Mouse (Mus musculus) ES-E14 (cell line): ENCODE measurements around the gene Fbxl4. TPM values are rescaled to one million over a fixed set of nuclear protein-coding genes. Genes with fewer than 3 reads are reported as not detected.

Source experiments
- DNase-seq: peaks from one replicate; pipeline ENCODE4 v3.0.0-alpha.2; 2013; ENCODE audit warnings: low read depth, low spot score
- H3K27ac ChIP-seq: 2 replicates; pipeline ENCODE4 v1.5.1; 2012; ENCODE audit warnings: low read depth, mild to moderate bottlenecking, low read length, moderate library complexity, mixed read lengths; ENCODE audit not compliant: poor library complexity, insufficient read depth, severe bottlenecking
- H3K36me3 ChIP-seq: 2 replicates; pipeline ENCODE4 v1.6.1; 2012; ENCODE audit warnings: mild to moderate bottlenecking, low read length, moderate library complexity, mixed read lengths; ENCODE audit not compliant: control insufficient read depth, poor library complexity, insufficient read depth, severe bottlenecking
- H3K4me1 ChIP-seq, 2 experiments: fragments of 150-350 bp in 1 of 2; sonication (generic) in 1 of 2; 2 replicates each; pipeline ENCODE4 v1.6.1; 2012; ENCODE audit warnings: low read length in 2 of 2, mild to moderate bottlenecking in 1 of 2, mixed read lengths in 1 of 2; ENCODE audit not compliant: control insufficient read depth in 2 of 2, insufficient read depth in 2 of 2, poor library complexity in 1 of 2
- H3K4me3 ChIP-seq, 2 experiments: fragments of 150-350 bp in 1 of 2; sonication (generic) in 1 of 2; 2 replicates each; pipeline ENCODE4 v1.5.1; 2012; ENCODE audit warnings: low read length in 2 of 2, low read depth in 1 of 2, mild to moderate bottlenecking in 1 of 2, mixed read lengths in 1 of 2; ENCODE audit not compliant: insufficient read depth in 1 of 2, poor library complexity in 1 of 2, severe bottlenecking in 1 of 2
- H3K9ac ChIP-seq: 2 replicates; pipeline ENCODE4 v1.6.1; 2012; ENCODE audit warnings: low read depth, mild to moderate bottlenecking, low read length, mixed read lengths; ENCODE audit not compliant: poor library complexity, insufficient read depth, severe bottlenecking
- H3K9me3 ChIP-seq: fragments of 150-350 bp; sonication (generic); 2 replicates; pipeline ENCODE4 v1.6.1; 2012; ENCODE audit warnings: low read depth, mild to moderate bottlenecking, low read length; ENCODE audit not compliant: control insufficient read depth, insufficient read depth
- CHD2 ChIP-seq: IDR thresholded peaks from 2 replicates; pipeline ENCODE4 v1.6.1; 2014; ENCODE audit warnings: mild to moderate bottlenecking, low read depth, low read length, inconsistent platforms
- HCFC1 ChIP-seq: IDR thresholded peaks from 2 replicates; pipeline ENCODE4 v1.6.1; 2012; ENCODE audit warnings: low read length, inconsistent platforms, borderline replicate concordance; ENCODE audit not compliant: insufficient read depth
- MAFK ChIP-seq: IDR thresholded peaks from 2 replicates; pipeline ENCODE4 v1.6.1; 2014; ENCODE audit warnings: mild to moderate bottlenecking, low read depth, low read length, inconsistent platforms; ENCODE audit not compliant: insufficient read depth
- ZC3H11A ChIP-seq: IDR thresholded peaks from 2 replicates; pipeline ENCODE4 v1.6.1; 2012; ENCODE audit warnings: low read depth, mild to moderate bottlenecking, inconsistent platforms, low read length, borderline replicate concordance
- ZNF384 ChIP-seq: IDR thresholded peaks from 2 replicates; pipeline ENCODE4 v1.6.1; 2012; ENCODE audit warnings: low read depth, low read length, inconsistent platforms
- in situ Hi-C, 2 experiments: fragments of 600-800 bp; cut with MboI; formaldehyde crosslinking; loops; one replicate each; pipeline ENCODE4 v1.15.1; 2025; ENCODE audit warnings: low sequenced_read_pairs in 2 of 2, inconsistent platforms in 1 of 2; ENCODE audit not compliant: unreplicated experiment in 2 of 2
- total RNA-seq: library from RNA; depleted of rRNA; stranded (reverse); fragments of 300-350 nt; gene quantifications from 2 replicates; pipeline ENCODE4 v1.2.3, GENCODE M21; 2012

The Fbxl4 gene
- total RNA-seq, 1 experiment, result 9.7 TPM

DNA sequence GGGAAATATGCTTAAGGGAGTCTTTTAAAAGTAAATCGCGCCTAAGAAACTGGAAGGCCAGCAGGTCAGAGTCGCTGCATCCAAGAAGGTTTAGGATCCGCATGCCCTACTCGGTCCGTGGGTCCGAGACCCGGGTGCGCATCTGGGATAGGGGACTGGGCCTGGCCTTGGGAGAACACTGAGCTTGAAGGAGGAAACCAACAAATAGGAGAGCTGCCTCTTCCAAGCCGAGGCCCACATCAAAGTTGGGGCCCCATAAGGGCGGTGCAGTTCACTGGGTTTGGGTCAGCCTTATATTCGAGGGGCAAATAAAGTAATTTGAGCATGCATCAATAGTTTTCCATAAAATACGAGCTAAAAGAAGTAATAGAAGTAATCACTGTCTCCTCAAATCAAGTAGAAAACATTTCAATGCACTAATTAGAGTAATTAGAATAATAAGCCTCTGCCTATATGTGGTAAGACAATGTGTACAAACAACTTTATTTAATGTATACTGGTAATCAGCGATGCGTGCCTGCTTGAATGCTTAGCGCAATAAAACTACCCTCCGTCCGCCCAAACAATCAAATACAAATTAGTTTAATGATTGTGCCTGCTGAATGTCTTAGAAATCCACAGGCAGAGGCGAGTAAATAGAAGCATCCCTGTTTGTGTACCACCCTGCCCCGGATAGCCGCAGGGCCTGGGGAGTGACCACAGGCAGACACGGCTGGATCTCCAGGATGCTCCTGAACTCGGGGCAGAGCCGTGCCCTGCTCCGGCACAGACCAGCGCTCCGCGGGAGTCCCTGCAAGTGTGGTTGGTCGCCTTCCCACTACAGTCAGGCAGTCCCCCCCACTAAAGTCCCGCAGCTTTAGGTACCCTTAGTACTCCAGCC lies 121.4 kb downstream of the Fbxl4 start:
- DNase-seq, result no peak
- Histone ChIP-seq H3K4me3 (peak overlapping the region in 1 of 2 experiments; percentile 1; a peak in 1 of 4 replicates), H3K27ac (no peak overlapping the region), H3K36me3 (no peaks in the 10 kb centered on the region), H3K4me1 (no peaks in the 10 kb centered on the region), H3K9me3 (no peaks in the 10 kb centered on the region), H3K9ac (no peak overlapping the region)
- in situ Hi-C loops, result no loop called here
- no peak for TF ChIP-seq ZC3H11A
- TF ChIP-seq HCFC1, result no peak
- TF ChIP-seq MAFK, result no peak
- no peak for TF ChIP-seq ZNF384
- no peak for TF ChIP-seq CHD2

DNA sequence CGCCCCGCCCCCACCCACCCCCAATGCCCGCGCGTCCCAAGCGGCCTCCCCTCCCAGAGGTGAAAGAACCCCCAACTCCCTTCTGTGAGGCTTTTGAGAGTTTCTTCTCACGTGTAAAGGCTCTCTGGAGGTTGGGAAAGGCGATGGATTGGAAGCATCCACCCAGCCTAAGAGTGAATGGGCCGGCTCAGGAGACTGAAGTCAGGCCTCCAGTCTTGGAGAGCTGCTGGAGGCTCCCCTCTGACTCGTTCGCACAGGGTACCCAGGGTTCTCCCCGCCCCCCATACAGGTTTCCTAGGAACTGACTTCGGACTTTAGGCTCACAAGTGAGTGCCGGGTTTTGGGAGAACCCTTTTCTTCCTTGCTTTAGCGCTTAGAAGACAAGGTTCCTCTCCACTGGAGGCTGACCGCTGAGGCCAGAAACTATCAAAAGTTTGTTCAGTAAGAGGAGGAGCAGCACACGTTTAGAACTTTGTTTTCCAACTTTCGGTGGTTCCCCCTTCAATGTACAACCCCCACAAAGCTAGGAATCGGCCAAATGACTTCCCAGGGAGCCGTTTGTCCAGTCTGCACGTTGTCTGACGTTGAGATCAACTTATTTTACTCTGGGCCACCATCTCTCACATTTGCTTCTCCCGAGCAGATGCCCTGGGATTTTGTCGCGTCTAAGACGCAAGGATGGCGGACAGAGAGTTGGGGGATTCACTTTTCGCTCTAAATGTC lies 122.2 kb downstream of the Fbxl4 start:
- Histone ChIP-seq H3K4me1 (no peaks in the 10 kb centered on the region), H3K9ac (no peak overlapping the region), H3K4me3 (peak overlapping the region in 1 of 2 experiments; percentile 1; a peak in 1 of 4 replicates), H3K27ac (no peak overlapping the region), H3K36me3 (no peaks in the 10 kb centered on the region), H3K9me3 (no peaks in the 10 kb centered on the region)
- DNase-seq, result no peak
- TF ChIP-seq ZNF384, result no peak
- in situ Hi-C loops, result loop anchor here in 1 of 2 experiments (10.0 kb wide), 1 partner anchor 785 kb away; no protein-coding TSS in a partner anchor

DNA sequence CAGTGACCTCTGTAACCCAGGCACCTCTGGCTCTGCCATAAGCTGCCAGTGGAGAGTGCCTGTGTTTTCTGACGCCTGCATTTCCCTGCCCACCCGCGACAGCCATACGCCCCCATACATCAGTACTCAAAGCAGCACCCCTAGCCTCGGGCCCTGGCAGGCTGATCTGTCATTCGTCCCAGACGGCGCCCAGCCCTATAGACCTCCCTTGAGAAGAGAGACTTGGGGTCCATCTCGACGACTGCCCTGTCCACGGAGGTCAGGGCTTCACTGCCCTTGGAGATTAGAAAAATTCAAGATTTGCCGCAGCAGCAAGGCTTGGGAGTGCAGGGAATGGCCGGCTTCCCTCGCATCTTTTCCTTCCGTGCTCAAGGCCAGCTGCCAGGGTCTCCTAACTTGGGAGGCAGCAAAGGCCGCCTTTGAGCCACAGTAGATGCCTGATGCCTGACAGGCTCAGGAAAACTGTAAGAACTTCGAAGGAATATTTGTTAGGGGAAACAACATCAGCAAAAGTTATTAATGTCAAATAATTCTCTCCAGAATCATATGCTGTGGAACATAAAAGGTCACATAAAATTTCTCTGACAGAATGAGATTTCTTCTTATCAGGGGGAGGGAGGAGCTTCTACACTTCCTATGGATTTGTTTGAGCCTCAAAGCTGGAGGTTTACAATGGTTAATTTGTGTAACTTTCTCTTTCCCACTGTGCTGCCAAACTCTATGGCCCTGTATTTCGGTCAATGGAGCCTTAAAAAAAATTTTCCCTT lies 122.9 kb downstream of the Fbxl4 start:
- Histone ChIP-seq H3K27ac (no peak overlapping the region), H3K36me3 (no peaks in the 10 kb centered on the region), H3K9me3 (no peaks in the 10 kb centered on the region), H3K9ac (no peak overlapping the region), H3K4me1 (no peaks in the 10 kb centered on the region), H3K4me3 (0 out of 4 replicates have a peak overlapping the region, but pooled peaks of 1 of the 2 experiments have one; percentile 1)
- TF ChIP-seq HCFC1 (no peak), MAFK (no peak)
- DNase-seq, result no peak
- in situ Hi-C loops, result loop anchor here in 1 of 2 experiments (10.0 kb wide), 1 partner anchor 785 kb away; no protein-coding TSS in a partner anchor

DNA sequence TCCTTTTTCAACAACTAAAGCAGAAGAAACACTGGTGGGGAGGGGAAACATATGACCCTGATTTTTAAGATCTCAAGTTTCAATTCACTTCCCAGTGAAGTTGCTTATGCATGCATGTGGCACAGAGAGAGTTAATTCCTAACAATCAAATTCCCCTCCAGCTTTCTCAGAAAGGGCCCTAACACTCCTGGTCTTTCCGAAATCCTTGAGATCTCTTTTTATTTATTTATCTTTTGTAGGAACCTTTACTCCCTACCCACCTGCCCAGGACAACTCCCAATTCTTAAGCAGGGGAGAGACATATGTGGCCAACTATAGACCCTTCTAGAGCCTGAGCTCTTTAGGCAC lies 123.5 kb downstream of the Fbxl4 start:
- Histone ChIP-seq H3K36me3 (no peaks in the 10 kb centered on the region), H3K4me3 (no peak overlapping the region), H3K9ac (no peak overlapping the region), H3K9me3 (no peaks in the 10 kb centered on the region), H3K4me1 (no peaks in the 10 kb centered on the region), H3K27ac (no peak overlapping the region)
- in situ Hi-C loops, result loop anchor here in 1 of 2 experiments (10.0 kb wide), 1 partner anchor 786 kb away; no protein-coding TSS in a partner anchor
- no peak for TF ChIP-seq HCFC1
- no peak for TF ChIP-seq ZNF384
- TF ChIP-seq MAFK, result no peak
- TF ChIP-seq CHD2, result no peak
- TF ChIP-seq ZC3H11A, result no peak
- DNase-seq, result no peak
